Mouse (Mus musculus) heart, embryonic 14.5 days (tissue): ENCODE data around the gene Egr4. TPM values are rescaled to one million over a fixed set of nuclear protein-coding genes. Genes with fewer than 3 reads are reported as not detected.

Experiments used
- ATAC-seq: fragments of 200-750 bp; cut with Nextera tagmentation; 2 replicates; pipeline ENCODE4 v1.8.0; 2017; ENCODE audit warnings: low read depth, moderate TSS enrichment; ENCODE audit not compliant: insufficient number of reproducible peaks, insufficient read depth, low FRiP score
- H3K27ac ChIP-seq, 2 experiments: fragments of 200-500 bp in 1 of 2; fragments of 300-500 bp in 1 of 2; sonication (generic) in 1 of 2; replicated peaks in 1 of 2; 2 replicates each; pipeline ENCODE4 v1.5.1; 2012 to 2014; ENCODE audit warnings: low read depth in 2 of 2, low read length in 2 of 2, control low read depth in 1 of 2, mild to moderate bottlenecking in 1 of 2, mixed read lengths in 1 of 2; ENCODE audit not compliant: control insufficient read depth in 1 of 2, insufficient read depth in 1 of 2
- H3K27me3 ChIP-seq: fragments of 300-500 bp; sonication (generic); 2 replicates; pipeline ENCODE4 v1.6.1; 2014; ENCODE audit warnings: mild to moderate bottlenecking, low read length, control low read depth; ENCODE audit not compliant: control insufficient read depth, insufficient read depth
- H3K36me3 ChIP-seq: fragments of 300-500 bp; sonication (generic); 2 replicates; pipeline ENCODE4 v1.6.1; 2014; ENCODE audit warnings: mild to moderate bottlenecking, control low read depth, low read length, mixed read lengths; ENCODE audit not compliant: control insufficient read depth, insufficient read depth
- H3K4me1 ChIP-seq, 2 experiments: fragments of 200-500 bp in 1 of 2; fragments of 300-500 bp in 1 of 2; sonication (generic) in 1 of 2; 2 replicates each; pipeline ENCODE4 v1.6.1; 2012 to 2014; ENCODE audit warnings: low read length in 2 of 2, control low read depth in 1 of 2, mixed read lengths in 1 of 2; ENCODE audit not compliant: control insufficient read depth in 2 of 2, insufficient read depth in 2 of 2
- H3K4me2 ChIP-seq: fragments of 300-500 bp; sonication (generic); 2 replicates; pipeline ENCODE4 v1.6.1; 2014; ENCODE audit warnings: mild to moderate bottlenecking, low read length
- H3K4me3 ChIP-seq, 2 experiments: fragments of 200-500 bp in 1 of 2; fragments of 300-500 bp in 1 of 2; sonication (generic) in 1 of 2; 2 replicates each; pipeline ENCODE4 v1.5.1; 2012 to 2014; ENCODE audit warnings: low read length in 2 of 2, mild to moderate bottlenecking in 2 of 2, control low read depth in 1 of 2, low read depth in 1 of 2, moderate library complexity in 1 of 2; ENCODE audit not compliant: control insufficient read depth in 1 of 2, insufficient read depth in 1 of 2
- H3K9ac ChIP-seq: fragments of 300-500 bp; sonication (generic); 2 replicates; pipeline ENCODE4 v1.6.1; 2014; ENCODE audit warnings: mild to moderate bottlenecking, low read length
- H3K9me3 ChIP-seq: fragments of 300-500 bp; sonication (generic); 2 replicates; pipeline ENCODE4 v1.6.1; 2016; ENCODE audit warnings: low read length, control low read depth; ENCODE audit not compliant: control insufficient read depth
- WGBS: fragments of 180-500 bp; shearing (Covaris S2); extraction: QIAGEN DNeasy Blood & Tissue Kit; methylation state at CpG from one replicate; pipeline ENCODE4 v1.1.7; 2014; 5-methylcytosine and 5-hydroxymethylcytosine counted together
- polyA plus RNA-seq: library from polyadenylated mRNA; unstranded; fragments of >200 nt; fragmentation: Nextera tagmentation; extraction: Ambion mirVana; gene quantifications from 2 replicates; pipeline ENCODE4 v1.2.1, GENCODE M21; 2014

Egr4 gene
- polyA plus RNA-seq, 1 experiment from 2014 or later, result not detected

GRCm38 (mm10) chr6:85491606-85492005, 21.8 kb downstream of the Egr4 start:
- Histone ChIP-seq H3K27me3 (peaks cover 6% of the 10 kb centered on the region), H3K9me3 (no peaks in the 10 kb centered on the region), H3K36me3 (no peaks in the 10 kb centered on the region), H3K27ac (no peak overlapping the region), H3K4me3 (no peak overlapping the region), H3K4me1 (no peaks in the 10 kb centered on the region), H3K9ac (no peak overlapping the region), H3K4me2 (no peak overlapping the region)
- WGBS, result 74% methylated on average over 3 of the region's 3 CpGs
- no peak for ATAC-seq

DNA sequence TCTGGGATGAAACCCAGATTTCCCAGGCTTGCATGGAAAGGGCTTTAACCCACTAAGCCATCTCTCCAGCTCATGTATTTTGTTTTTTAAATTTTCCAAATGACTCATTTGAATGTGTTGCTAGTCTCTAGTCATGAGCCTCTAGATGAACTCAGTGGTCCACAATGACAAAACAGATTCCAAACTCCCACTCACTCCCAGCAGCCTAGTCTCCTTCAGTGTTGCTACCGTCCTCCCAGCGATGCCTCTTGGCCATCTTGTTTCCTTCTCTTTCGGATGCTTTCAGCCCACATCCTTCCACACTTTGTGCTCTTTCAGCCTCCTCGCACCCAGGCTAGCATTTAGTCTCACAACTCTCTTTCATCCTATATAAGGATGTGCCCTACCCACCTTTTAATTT, 23.1 kb downstream of the Egr4 start:
- H3K27me3 ChIP-seq, result peaks cover 19% of the 10 kb centered on the region
- ATAC-seq, result no peak
- WGBS, result 79% methylated on average over 4 of the region's 4 CpGs
- H3K36me3 ChIP-seq, result no peaks in the 10 kb centered on the region
- H3K27ac ChIP-seq, result no peak overlapping the region
- no peaks in the 10 kb centered on the region for H3K4me1 ChIP-seq
- H3K9ac ChIP-seq, result no peak overlapping the region
- H3K4me2 ChIP-seq, result no peak overlapping the region
- H3K9me3 ChIP-seq, result no peaks in the 10 kb centered on the region
- no peak overlapping the region for H3K4me3 ChIP-seq

DNA sequence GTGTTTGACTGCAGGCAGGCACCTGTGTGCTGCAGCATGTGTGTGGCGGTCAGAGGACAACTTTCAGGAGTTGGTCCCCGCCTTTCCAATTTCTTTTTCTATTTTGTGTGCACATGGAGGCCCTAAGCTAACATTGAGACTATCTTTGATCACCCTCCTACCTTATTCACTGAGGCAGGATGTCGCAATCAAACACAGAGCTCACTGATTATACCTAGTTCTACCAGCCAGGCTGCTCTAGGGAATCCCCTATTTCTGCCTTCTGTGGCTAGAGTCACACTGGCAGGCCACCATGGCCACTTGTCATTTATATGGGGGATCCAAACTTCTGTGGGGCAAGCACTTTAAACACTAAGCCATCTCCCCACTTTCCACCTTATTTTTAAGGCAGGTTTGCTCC, 23.7 kb downstream of the Egr4 start:
- Histone ChIP-seq H3K9ac (no peak overlapping the region), H3K36me3 (no peaks in the 10 kb centered on the region), H3K4me2 (no peak overlapping the region), H3K27ac (no peak overlapping the region), H3K4me1 (no peaks in the 10 kb centered on the region), H3K9me3 (no peaks in the 10 kb centered on the region), H3K27me3 (peaks cover 25% of the 10 kb centered on the region), H3K4me3 (no peak overlapping the region)
- WGBS, result 86% methylated on average over 3 of the region's 3 CpGs
- no peak for ATAC-seq

DNA sequence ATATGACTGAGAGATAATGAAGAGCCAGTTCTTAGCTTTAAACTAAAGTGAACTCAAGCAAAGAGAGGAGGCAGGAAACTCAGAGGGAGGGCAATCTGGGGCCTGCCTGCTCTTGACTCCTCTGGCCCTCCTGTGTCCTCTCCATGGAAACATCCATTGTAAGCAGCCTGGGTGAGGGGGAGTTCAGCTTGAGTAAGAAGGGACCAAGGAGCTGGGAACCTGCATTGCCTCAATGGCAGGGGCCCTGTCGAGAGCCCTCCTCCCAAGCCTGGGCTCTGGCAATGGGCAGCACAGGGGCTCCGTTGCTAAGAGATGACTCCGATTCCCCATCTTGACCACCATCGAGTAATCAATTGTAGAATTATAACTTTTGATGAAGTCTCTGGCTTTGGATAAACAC, 24.9 kb downstream of the Egr4 start:
- Histone ChIP-seq H3K27ac (no peak overlapping the region), H3K27me3 (peaks cover 37% of the 10 kb centered on the region), H3K9me3 (no peaks in the 10 kb centered on the region), H3K36me3 (no peaks in the 10 kb centered on the region), H3K4me1 (no peaks in the 10 kb centered on the region; a peak in 1 of 4 replicates), H3K4me2 (no peak overlapping the region), H3K9ac (no peak overlapping the region), H3K4me3 (no peak overlapping the region)
- 75% methylated on average over 4 of the region's 4 CpGs for WGBS
- no peak for ATAC-seq

DNA sequence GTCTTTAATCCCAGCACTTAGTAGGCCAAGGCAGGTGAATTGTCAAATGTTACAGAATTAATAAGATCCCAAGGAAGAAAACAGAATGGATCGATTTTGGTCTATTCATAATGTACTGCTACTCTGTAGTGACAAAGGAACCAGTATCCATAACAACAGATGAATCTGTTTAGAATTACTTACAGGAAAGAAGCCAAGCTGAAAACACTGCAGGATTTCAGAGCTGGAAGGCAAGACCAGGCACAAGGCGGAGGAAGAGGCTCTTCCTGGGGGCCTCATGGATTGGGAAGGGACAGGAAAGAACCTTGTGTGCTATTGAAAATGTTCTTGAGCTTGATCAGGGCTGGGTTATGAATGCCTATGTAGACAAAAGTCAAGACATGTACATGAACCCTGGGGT, 27.7 kb downstream of the Egr4 start:
- no peak for ATAC-seq
- no peak overlapping the region for H3K9ac ChIP-seq
- H3K36me3 ChIP-seq, result no peaks in the 10 kb centered on the region
- 69% methylated on average over 2 of the region's 2 CpGs for WGBS
- H3K4me3 ChIP-seq, result no peak overlapping the region
- H3K27me3 ChIP-seq, result peaks cover 63% of the 10 kb centered on the region
- H3K9me3 ChIP-seq, result 0 out of 2 replicates have a peak, but pooled peaks cover 8% of the 10 kb centered on the region
- H3K4me1 ChIP-seq, result no peaks in the 10 kb centered on the region; a peak in 1 of 4 replicates
- no peak overlapping the region for H3K4me2 ChIP-seq
- H3K27ac ChIP-seq, result no peak overlapping the region

DNA sequence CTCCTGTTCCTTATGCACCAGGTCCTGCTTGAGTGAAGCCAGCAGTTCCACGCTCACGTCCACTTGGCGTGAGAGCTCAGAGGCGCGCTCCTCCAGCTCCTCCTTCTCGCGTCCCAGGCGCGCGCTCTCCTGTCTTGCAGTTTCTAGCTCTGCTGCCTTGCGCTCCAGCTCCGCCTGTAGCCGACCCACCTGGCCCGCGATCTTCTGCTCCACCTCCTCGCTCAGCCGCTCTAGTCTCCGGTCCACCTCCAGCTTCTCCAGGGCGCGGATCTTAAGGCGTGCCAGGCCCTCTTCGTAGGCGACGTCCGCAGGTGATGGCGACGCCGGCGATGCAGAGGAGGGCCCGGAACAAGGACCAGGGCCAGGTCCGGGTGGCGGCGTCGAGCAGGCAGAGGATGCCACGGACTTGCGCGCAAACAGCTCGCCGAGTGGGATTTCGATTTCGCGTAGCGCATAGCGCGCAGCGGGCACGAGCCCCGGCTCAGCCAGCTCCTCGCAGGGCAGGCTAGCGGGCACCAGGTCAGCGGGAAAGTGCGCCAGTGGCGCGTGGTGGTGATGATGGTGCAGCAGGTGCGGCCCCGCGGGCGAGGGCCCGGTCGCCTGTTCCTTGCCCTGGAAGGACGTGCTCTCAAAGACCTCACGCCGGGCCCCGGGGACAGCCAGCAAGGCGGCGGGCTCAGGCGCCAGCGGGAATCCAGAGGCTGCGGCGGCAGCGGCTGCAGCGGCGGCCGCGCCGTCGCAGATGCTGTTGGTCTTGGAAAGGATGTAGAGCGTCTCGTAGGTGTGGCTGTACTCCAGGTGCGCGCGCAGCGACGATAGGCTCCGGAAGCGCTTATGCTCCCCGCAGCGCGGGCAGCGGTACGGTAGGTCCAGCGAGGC, 29.3 kb downstream of the Egr4 start:
- WGBS, result 3% methylated on average over 89 of the region's 92 CpGs
- Histone ChIP-seq H3K4me3 (peak overlapping the region; percentile 12 to 22; a peak in 3 of 4 replicates), H3K27ac (no peak overlapping the region), H3K27me3 (peaks cover 71% of the 10 kb centered on the region), H3K4me2 (peak overlapping the region; percentile 44), H3K9me3 (0 out of 2 replicates have a peak, but pooled peaks cover 8% of the 10 kb centered on the region), H3K36me3 (no peaks in the 10 kb centered on the region), H3K9ac (no peak overlapping the region), H3K4me1 (no peaks in the 10 kb centered on the region; a peak in 1 of 4 replicates)
- ATAC-seq, result no peak

GRCm38 (mm10) chr6:85480685-85481084, 32.7 kb downstream of the Egr4 start:
- Histone ChIP-seq H3K9ac (no peak overlapping the region), H3K4me2 (no peak overlapping the region), H3K9me3 (0 out of 2 replicates have a peak, but pooled peaks cover 8% of the 10 kb centered on the region), H3K27me3 (peaks cover 78% of the 10 kb centered on the region), H3K4me1 (no peaks in the 10 kb centered on the region; a peak in 1 of 4 replicates), H3K36me3 (no peaks in the 10 kb centered on the region), H3K27ac (no peak overlapping the region), H3K4me3 (no peak overlapping the region)
- WGBS, result 66% methylated on average over 16 of the region's 16 CpGs
- no peak for ATAC-seq
